Mouse (Mus musculus): ENCODE measurements around the gene 4931440F15Rik.
"Not testable (repeated sequence)": the region's sequence is repeated elsewhere in the genome, so short reads cannot be mapped to it uniquely, and the experiment has no call there.

The 4931440F15Rik gene

DNA sequence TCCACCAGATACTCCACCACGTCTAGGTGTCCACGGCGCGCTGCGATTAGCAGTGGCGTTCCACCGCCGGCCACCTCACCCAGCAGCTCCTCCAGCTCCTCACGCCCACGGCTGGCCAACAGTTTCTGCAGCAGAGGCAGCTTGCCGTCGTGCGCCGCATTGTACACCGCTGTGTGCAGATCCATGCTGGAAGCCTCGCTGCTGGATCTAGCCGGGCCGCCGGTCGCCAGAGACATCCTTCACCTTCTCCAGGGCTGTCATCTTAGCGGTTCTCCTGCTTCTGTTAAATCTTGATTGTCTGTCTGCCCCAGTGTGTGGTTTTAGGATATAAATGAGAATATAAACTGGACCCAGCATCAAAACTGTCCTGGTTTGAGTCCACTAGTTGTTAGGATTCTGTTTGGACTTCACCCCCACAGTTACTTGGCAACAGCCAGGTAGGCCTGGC lies at the start of gene 4931440F15Rik:
Gene 4931440F15Rik, minus strand, starts transcription at position 398 of the 448 bp plus-strand sequence.
- not testable (repeated sequence) for DNase-seq (ENCODE audit: low read depth, low spot score)

DNA sequence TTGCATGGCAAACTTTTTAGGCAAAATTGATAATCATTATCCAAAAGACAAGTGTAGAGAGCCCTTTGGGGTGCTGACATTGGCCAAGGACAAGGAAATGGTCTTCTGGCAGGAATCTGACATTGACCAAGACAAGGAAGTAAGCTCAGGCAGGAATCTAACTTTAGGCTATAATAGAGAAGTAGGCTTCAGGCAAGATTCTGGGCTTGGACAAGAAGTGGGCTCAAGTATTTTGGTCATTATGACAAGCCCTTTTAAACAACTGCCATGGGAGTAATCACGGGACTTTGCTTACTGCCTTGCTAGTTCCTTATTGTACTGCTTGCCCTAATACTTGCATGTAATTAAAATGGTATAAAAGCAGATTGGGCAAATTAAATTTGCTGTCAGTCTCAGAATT lies 49.3 kb upstream of the 4931440F15Rik start:
- DNase-seq (ENCODE audit: low read depth, low spot score) = not testable (repeated sequence)

DNA sequence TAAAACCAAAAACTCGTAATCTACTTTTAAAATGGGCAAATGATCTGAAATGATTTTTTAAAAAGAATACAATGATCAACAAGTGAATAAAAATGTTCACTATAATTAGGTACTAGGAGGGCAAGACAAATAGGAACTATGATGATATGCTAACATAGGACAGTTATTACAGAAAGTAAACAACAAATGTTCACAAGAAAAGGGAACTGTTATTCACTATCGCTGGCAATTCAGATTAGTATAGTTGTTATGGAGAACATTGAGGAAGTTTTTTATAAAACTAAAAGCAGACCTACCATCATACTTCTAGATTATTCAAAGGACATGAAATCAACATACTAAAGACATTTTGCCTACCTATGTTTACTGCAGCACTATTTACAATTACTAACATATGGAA lies 44.7 kb upstream of the 4931440F15Rik start:
- DNase-seq (ENCODE audit: low read depth, low spot score) = no peak

DNA sequence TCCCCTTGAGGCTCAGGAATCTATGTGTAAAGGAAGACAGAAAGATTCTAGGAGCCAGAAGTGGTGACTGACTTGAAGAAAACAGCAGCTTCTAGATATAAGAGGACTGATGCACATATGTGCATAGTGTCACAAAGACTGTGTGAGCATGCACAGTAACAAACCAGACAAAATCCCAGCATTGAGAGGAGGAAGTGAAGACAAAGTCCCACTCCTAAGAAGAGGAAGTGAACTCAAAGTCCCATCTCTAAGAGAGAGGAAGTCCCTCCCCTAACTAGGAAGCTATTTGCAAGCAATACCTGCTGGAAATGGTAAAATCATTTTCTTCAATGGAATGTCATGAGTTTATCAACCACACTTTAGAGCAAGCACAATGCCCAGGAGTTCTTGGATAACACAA lies 38.8 kb upstream of the 4931440F15Rik start:
- DNase-seq (ENCODE audit: low read depth, low spot score) = no peak

DNA sequence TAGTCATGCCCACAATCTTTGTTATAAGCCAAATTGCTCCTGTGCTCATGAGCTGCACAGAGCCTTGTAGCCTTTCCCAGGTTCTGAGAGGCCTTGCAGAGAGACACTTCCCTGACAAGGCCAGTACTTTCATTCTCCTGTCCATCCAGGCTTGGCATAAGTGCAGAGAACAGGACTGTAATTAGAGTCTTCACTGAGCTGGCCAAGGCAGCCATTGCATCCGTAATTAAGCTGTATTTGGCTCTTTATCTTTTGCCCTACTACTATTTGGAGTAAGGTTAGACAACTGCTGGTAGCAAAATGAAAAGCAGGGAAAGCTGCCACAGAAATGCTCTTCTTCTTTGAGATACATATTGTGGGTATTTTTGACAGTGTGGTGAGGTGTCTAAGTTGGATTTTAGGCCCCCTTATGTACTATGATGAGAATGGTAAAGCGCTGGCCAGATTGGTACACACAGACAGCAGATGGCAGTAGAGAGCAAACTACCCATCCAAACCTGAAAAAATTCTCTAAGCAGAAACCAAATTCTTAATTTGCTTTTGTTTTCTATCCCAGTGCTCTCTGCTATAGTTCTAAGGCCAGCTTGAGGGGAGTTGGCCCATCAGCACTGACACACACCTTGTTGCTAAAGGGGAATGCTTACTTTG lies 36.4 kb upstream of the 4931440F15Rik start:
- DNase-seq (ENCODE audit: low read depth, low spot score) = peak; percentile 36

DNA sequence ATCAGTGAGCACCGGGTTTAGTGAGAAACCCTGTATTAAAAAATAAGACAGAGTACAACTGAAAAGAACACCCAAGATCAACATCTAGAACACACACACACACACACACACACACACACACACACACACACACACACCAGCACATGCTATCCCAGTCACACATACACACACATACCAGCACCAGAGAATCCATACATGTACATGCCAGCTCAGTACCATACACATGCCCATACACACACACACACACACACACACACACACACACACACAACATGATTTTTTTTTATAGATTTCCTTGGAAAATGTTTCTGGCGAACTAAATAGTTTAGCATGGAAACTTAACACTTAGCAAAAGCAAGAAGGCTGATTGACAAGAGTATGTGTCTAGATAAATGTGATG lies 35.6 kb upstream of the 4931440F15Rik start:
- DNase-seq (ENCODE audit: low read depth, low spot score) = no peak

DNA sequence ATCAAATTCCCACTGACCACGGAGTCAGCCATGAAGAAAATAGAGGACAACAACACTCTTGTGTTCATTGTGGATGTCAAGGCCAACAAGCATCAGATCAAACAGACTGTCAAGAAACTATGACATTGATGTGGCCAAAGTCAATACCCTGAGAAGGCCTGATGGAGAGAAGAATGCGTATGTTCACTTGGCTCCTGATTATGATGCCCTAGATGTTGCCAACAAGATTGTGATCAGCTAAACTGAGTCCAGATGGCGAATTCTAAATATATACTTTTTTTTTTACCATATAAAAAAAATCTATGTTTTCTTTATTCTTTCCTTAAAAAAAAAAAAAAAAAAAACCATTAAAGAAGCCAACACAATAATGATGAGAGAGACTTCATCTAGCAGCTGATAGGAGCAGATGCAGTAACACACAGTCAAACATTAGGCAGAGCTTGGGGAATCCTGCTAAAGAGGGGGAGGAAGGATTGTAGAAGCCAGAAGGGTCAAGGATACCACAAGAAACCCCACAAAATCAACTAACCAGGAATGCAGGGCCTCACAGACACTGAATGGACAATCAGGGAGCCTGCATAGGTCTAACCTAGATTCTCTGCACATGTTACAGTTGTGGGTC lies 15.2 kb upstream of the 4931440F15Rik start:
- DNase-seq (ENCODE audit: low read depth, low spot score) = no peak

DNA sequence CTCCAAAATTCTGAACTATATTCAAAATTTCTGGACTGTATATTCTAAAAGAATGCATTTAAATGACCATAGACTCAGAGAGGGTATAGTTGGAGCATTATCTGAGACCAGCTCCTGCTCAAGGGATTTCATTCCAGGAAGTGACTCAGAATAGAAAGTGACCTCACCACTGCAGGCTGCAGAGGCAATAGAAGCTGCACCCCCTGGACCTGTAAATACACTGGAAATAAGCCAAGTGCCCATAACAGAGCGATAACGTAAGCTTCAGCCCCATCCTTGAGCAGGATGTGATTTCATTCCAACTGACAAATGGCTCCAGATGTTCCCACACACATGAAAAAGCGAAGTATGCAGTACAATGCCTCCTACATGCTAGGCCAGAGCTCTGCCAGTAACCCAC lies 14.3 kb upstream of the 4931440F15Rik start:
- DNase-seq (ENCODE audit: low read depth, low spot score) = no peak

DNA sequence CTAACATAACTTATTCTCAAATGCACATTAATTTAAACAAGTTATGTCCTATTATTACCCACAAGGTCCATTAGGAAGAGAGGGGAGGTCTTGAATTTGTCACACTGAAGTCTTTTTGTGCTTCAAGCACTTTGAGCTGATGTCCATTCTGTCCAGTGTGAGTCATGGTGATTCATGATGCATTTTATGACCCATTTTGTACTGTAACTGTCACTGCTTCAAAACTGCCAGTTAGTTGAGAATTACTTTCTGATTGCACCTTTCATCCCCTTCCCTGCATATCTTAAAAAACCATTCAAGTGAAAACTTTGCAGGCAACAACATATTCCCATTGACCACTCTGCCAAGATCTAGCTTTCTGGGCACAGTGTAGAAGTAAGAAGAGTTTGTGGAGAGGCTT lies 11.6 kb upstream of the 4931440F15Rik start:
- DNase-seq (ENCODE audit: low read depth, low spot score) = no peak

DNA sequence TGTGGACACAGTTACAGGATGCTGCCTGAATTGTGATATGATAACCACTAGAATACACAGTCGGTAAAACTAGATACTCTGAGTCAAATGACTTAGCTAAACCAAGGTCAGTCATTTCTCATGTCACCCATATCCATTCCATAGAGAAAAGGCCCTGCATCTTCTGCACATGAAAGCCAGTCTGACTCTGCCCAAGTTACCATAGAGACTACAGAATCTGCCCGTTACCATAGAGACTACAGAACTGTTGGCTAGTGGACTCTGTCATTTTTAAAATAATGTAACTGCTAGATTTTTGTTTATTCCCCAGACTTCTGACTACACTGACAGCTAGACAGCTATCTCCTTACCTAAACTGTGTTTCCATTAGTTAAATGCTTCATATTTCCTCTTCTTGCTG lies 2.3 kb upstream of the 4931440F15Rik start:
- no peak for DNase-seq (ENCODE audit: low read depth, low spot score)

DNA sequence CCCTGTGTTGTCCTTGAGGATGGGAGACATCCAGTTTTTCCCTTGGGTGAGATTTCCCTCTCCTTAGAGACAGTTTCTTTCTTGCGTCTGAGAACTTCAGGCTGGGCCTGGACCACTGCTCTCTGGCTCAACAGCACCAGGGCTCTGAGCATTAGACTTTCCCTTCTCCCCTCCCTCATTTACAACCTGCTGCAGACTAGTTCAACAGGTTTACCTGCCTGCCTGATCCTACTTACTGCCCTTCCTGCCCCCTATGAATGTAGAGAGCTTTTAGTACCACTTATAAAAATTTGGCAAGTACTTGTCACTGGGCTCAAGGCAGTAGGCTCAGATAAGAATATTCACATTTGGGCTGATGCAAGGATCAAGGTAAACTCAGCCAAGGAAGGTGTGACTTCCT lies 533 bp upstream of the 4931440F15Rik start:
- DNase-seq (ENCODE audit: low read depth, low spot score) = no peak

DNA sequence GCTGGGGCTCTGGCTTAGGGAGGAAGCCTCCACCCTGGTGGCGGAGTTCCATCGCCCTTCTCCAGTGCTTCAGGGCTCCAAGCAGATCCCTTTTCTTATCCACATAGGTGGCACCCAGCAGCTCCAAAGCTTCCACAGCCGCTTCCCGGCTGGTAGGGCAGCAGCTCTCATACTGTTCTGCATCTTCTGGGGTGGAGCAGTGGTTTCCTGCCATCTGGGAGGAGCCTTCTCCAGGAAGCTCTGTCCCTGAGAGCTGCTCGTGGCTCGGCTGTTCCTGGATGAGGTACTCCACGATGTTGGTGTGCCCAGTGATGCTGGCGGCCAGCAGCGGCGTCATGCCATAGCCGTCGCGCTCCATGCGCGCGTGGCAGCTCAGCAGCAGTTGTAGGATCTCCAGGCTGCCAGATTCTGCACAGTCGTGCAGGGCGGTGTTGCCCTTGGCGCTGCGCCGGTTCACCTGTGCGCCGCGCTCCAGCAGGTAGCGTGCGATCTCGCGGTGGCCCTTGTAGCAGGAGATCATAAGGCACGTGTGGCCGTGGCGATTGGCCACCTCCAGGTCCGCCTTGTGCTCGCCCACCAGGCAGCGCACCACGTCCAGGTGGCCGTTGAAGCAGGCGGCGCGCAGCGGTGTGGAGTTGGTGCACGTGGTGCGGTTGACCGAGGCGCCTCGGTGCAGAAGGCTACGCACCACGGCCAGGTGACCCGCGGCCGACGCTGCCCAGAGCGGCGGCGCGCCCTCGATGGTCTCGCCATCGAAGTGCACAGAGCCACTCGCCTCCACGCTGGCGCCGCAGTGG lies 796 bp downstream of the 4931440F15Rik start:
- peak; percentile 54 for DNase-seq (ENCODE audit: low read depth, low spot score)

DNA sequence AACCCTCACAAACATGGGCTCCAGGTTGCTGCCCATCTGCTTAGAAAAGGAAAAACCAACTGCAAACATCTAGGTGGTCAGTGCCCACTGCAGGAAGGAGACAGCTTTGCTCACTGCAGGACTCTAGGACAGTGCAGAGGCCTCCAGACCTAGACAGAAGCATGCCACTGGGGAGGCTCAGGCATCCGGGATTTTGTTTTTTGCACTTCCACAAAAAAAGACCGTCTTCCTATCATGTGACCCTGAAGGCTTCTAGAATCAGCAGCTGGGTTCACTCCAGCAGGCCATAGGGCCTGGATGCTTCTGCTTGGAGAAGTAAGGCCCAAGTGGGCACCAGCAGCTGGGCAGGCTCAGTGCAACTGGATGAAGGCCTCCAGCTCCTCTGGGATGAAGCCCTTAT lies 2.3 kb downstream of the 4931440F15Rik start:
- DNase-seq (ENCODE audit: low read depth, low spot score) = no peak

DNA sequence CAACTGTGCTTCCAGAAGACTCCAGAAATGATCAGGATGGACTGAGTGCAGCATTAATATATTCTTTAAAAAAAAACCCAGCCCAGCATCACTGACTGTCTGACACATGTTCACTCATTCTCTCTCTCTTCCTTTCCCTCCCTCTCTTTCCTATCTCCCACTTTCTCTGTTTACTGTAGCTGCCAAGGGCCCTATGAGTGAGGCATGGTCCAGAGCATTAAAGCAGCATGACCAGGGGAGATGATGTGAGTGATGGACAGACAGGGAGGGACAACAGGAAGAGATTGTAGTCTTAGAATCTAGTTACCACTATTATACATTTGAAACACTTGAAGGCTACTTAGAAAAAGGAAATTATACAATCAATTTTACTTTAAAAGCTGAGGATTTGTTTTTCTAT lies 9.8 kb downstream of the 4931440F15Rik start:
- DNase-seq (ENCODE audit: low read depth, low spot score) = no peak

DNA sequence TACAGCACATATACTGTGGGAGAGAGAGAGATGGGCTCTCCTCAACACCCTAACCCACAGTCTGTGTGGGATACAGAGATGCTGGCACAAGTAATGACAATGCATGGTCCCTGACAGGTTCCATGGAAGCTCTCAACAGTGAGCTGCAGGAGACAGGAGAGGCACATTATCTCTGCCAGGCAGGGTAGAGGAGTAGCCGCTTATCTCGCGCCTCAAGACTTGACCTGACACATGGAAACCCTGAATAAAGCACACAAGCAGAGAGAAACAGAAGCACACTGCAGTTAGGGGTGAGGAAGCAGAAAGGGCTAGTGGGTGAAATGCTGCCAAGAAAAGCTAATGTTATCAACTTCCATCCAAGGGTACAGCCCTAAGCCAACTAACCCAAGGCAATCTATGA lies 10.2 kb downstream of the 4931440F15Rik start:
- no peak for DNase-seq (ENCODE audit: low read depth, low spot score)

DNA sequence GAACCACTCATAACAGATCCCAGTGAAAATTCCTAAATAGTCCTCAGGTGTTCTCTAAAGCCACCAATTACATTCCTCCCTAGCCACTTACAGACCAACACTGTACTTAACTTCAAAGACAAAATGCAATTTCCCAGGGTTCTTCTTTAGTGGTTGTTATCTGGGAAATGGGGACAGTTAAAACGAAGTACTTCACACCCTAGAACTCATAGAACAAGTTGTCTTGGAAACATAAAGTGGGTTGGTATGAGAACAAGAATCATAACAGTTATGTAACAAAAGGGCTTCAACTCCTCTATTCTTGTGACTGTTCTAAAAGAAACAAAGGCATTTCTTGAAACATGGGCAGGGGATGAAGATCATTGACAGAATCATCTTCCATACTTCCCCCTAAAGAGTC lies 12.2 kb downstream of the 4931440F15Rik start:
- no peak for DNase-seq (ENCODE audit: low read depth, low spot score)

DNA sequence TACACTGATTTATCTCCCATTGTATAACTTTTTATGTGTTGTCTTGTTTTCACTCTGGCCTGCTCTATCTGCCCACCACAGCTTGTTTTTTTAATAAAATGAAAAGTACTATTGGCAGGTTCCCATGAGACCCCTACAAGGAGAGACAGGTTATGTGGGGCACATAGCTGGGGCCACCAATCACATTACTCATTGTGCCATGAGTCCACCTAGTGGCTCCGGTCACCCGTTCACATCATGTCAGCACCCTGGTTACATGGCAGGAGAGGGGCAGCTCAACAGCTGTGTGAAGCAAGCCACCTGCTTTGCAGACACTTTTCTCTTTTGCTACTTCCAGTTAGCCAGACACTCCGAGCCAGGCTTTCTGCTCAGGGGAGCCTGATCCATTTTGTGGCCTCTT lies 13.0 kb downstream of the 4931440F15Rik start:
- no peak for DNase-seq (ENCODE audit: low read depth, low spot score)

DNA sequence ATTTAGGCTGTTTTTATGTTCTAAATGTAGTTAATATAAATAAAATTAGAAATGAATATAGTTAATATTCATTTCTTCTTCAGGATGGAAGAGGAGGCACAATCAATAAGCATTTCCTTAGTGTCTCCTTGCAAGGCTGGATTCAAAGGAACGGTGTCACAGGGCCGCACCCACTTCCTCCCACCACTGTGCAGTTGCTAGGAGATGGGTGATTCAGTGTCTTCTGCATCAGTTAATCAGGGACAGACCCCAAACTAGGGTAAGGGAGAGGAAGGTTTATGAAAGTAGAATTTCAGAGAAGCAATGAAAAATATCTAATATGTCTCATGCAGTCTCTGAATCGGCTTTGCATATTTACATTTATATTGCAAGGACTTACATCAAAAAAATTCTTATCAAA lies 15.1 kb downstream of the 4931440F15Rik start:
- DNase-seq (ENCODE audit: low read depth, low spot score) = no peak

DNA sequence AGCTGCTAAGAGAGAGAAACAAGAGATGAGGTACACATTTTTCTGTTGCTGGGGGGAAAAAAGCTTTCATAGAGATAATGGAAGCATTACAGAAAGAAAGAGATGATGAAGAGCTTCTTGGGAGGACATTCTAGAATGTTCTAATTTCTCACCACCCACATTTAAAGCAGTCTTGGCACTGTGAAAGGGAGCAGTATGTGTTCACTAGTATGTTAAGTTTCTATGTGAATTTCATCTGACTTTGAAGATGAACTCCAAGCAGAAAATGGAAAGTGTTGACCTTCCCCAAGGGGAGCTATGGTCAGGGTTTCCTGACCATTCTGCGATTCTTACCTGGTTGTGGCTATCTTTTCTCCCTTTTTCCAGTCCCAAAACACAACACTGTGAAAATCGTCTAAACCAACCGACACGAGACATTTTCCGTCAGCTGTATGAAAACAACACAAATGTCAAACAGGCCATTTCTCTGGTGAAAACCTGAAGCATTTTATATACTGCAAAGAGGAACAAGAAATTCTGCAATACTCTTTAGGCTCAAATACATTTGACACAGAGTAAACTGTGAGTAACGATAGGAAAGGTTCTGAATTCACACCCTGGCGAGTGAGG lies 16.4 kb downstream of the 4931440F15Rik start:
- no peak for DNase-seq (ENCODE audit: low read depth, low spot score)

DNA sequence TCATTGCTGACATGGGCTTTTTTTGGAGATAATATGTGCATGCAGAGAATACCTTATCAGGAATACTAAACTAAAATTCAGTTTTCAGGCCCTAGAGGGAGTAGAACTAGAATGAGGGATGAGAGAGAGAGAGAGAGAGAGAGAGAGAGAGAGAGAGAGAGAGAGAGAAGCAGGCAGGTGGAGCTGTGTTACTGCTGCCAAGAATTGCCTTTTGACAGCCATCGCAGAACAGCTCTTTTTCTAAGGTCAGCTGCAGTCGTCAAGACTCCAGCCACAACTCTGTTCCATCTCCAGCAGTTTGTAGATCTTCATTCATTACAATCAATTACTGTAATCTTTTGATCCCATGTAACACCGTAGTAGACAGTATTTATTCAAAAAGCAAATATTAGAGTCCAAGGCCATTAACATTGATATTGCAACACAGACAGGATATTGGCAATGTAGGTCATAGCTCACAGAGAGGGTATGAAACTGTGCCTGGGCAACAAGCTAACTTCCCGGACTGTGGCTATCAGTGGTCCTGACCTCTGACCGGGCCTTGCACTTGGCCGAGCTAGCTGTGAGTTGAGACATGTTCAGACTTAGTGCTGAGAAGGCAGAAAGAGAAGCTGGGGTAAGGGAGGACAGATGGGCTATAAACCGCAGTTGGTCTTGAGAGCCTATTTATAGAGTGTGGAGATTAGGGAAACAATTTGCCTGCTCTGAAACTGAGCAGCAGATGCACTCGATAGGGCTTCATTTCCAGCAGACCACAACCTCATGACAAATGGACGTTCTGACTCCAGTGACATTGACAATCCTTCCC lies 17.1 kb downstream of the 4931440F15Rik start:
- DNase-seq (ENCODE audit: low read depth, low spot score) = no peak

DNA sequence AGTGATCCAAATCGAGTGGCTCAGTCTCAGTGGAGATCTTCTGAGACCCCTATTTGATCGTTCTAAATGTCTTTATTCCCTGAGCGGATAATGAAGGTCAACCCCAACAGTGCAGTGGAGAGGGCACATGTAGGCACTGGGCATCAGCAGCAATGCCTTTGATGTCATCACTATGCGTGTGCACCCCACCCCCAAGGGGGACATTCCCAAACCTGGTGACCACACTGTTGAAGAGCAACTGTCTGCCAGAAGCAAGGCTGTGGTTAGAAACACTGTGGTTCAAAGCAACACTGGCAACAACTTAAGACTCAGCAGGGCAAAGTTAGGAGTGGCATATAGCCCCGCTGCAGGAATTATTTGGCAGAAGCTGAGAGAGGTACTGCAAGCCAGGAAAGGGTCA lies 18.1 kb downstream of the 4931440F15Rik start:
- no peak for DNase-seq (ENCODE audit: low read depth, low spot score)

Measured in ES-CJ7 (cell line).